Mouse (Mus musculus) spleen, postnatal 4 days (tissue): ENCODE measurements at regions not wholly inside any gene's neighbourhood (a gene's known extent, or its start where the extent isn't known, plus 50 kb on each side); places are given as distances from the start of the nearest gene placed in this dataset.
"Not testable (repeated sequence)": the region's sequence is repeated elsewhere in the genome, so short reads cannot be mapped to it uniquely, and the experiment has no call there.

Experiments
- DNase-seq, 2 experiments: peaks; one replicate each; pipeline ENCODE4 v3.0.0; 2022; ENCODE audit warnings: low spot score in 2 of 2

GRCm38 (mm10) chr9:115422786-115423185 is 112.6 kb upstream of the Stt3b start:
- no peak for DNase-seq

GRCm38 (mm10) chr9:115426682-115427081 is 116.5 kb upstream of the Stt3b start:
- no peak for DNase-seq

GRCm38 (mm10) chr9:115430271-115430670 is 120.0 kb upstream of the Stt3b start:
- no peak for DNase-seq

- DNase-seq: no peak
Measured at GRCm38 (mm10) chr9:115434696-115435095, 124.5 kb upstream of the Stt3b start.

- no peak for DNase-seq
Measured at GRCm38 (mm10) chr9:115436301-115436700, 126.1 kb upstream of the Stt3b start.

- not testable (repeated sequence) for DNase-seq
Measured at GRCm38 (mm10) chr9:115438234-115438633, 128.0 kb upstream of the Stt3b start.

GRCm38 (mm10) chr9:115446681-115447080 is 136.5 kb upstream of the Stt3b start:
- DNase-seq: peak in 1 of 2 experiments; percentile 43

- DNase-seq: peak in 1 of 2 experiments; percentile 55
Measured at GRCm38 (mm10) chr9:115450741-115451320, 140.6 kb upstream of the Stt3b start.

- no peak for DNase-seq
Measured at GRCm38 (mm10) chr9:115454771-115455170, 144.6 kb upstream of the Stt3b start.

- DNase-seq: peak in 1 of 2 experiments; percentile 49
Measured at GRCm38 (mm10) chr9:115456121-115456520, 145.9 kb upstream of the Stt3b start.

GRCm38 (mm10) chr9:115456638-115457037 is 146.4 kb upstream of the Stt3b start:
- peak in 1 of 2 experiments; percentile 40 for DNase-seq

- peak in 1 of 2 experiments; percentile 56 for DNase-seq
Measured at GRCm38 (mm10) chr9:115457889-115458710, 147.9 kb upstream of the Stt3b start.

- peak in 1 of 2 experiments; percentile 51 for DNase-seq
Measured at GRCm38 (mm10) chr9:115459075-115459474, 148.9 kb upstream of the Stt3b start.

- DNase-seq: peak in 1 of 2 experiments; percentile 54
Measured at GRCm38 (mm10) chr9:115465326-115465725, 155.1 kb upstream of the Stt3b start.

- peak in 1 of 2 experiments; percentile 23 for DNase-seq
Measured at GRCm38 (mm10) chr9:115468641-115469040, 158.4 kb upstream of the Stt3b start.

GRCm38 (mm10) chr9:115471582-115471981 is 161.4 kb upstream of the Stt3b start:
- no peak for DNase-seq

- DNase-seq: peak in 1 of 2 experiments; percentile 6
Measured at GRCm38 (mm10) chr9:115473037-115473436, 162.8 kb upstream of the Stt3b start.

- DNase-seq: no peak
Measured at GRCm38 (mm10) chr9:115473847-115474246, 163.6 kb upstream of the Stt3b start.

GRCm38 (mm10) chr9:115474342-115474741 is 164.1 kb upstream of the Stt3b start:
- DNase-seq: peak in 1 of 2 experiments; percentile 50

- DNase-seq: peak in 1 of 2 experiments; percentile 46
Measured at GRCm38 (mm10) chr9:115476205-115476604, 166.0 kb upstream of the Stt3b start.

GRCm38 (mm10) chr9:115477556-115478220 is 167.5 kb upstream of the Stt3b start:
- peak in 1 of 2 experiments; percentile 45 for DNase-seq

- no peak for DNase-seq
Measured at GRCm38 (mm10) chr9:115478946-115479345, 168.7 kb upstream of the Stt3b start.
